Mouse (Mus musculus) spleen, adult 18-20 months (tissue): ENCODE results near the gene Dync1h1.

Experiments used
- DNase-seq, 2 experiments: peaks; one replicate each; pipeline ENCODE4 v3.0.0; 2022; ENCODE audit warnings: mixed read lengths in 2 of 2

The Dync1h1 gene

GRCm38 (mm10) chr12:110601241-110602218 is at the start of gene Dync1h1:
Dync1h1 (plus strand) TSS chr12:110601452.
- peak; percentile 89 to 96 for DNase-seq

GRCm38 (mm10) chr12:110552113-110552512 is 49.1 kb upstream of the Dync1h1 start:
- no peak for DNase-seq

- DNase-seq = no peak
Measured at GRCm38 (mm10) chr12:110553362-110553761, 47.9 kb upstream of the Dync1h1 start.

- no peak for DNase-seq
Measured at GRCm38 (mm10) chr12:110555536-110556240, 45.6 kb upstream of the Dync1h1 start.

- DNase-seq = no peak
Measured at GRCm38 (mm10) chr12:110556861-110557628, 44.2 kb upstream of the Dync1h1 start.

- DNase-seq = no peak
Measured at GRCm38 (mm10) chr12:110558175-110558574, 43.1 kb upstream of the Dync1h1 start.

- no peak for DNase-seq
Measured at GRCm38 (mm10) chr12:110563383-110563782, 37.9 kb upstream of the Dync1h1 start.

- no peak for DNase-seq
Measured at GRCm38 (mm10) chr12:110564848-110565247, 36.4 kb upstream of the Dync1h1 start.

GRCm38 (mm10) chr12:110566366-110566765 is 34.9 kb upstream of the Dync1h1 start:
- DNase-seq = no peak

- DNase-seq = no peak
Measured at GRCm38 (mm10) chr12:110571050-110571449, 30.2 kb upstream of the Dync1h1 start.

- DNase-seq = no peak
Measured at GRCm38 (mm10) chr12:110572351-110572750, 28.9 kb upstream of the Dync1h1 start.

- no peak for DNase-seq
Measured at GRCm38 (mm10) chr12:110573635-110574034, 27.6 kb upstream of the Dync1h1 start.

- DNase-seq = no peak
Measured at GRCm38 (mm10) chr12:110575926-110576325, 25.3 kb upstream of the Dync1h1 start.

- DNase-seq = no peak
Measured at GRCm38 (mm10) chr12:110578333-110578732, 22.9 kb upstream of the Dync1h1 start.

GRCm38 (mm10) chr12:110588622-110589021 is 12.6 kb upstream of the Dync1h1 start:
- no peak for DNase-seq

GRCm38 (mm10) chr12:110590804-110591259 is 10.4 kb upstream of the Dync1h1 start:
- no peak for DNase-seq

GRCm38 (mm10) chr12:110591260-110591883 is 9.9 kb upstream of the Dync1h1 start:
- peak; percentile 92 to 94 for DNase-seq

- DNase-seq = peak; percentile 35 to 66
Measured at GRCm38 (mm10) chr12:110598527-110598926, 2.7 kb upstream of the Dync1h1 start.

GRCm38 (mm10) chr12:110599791-110600190 is 1.5 kb upstream of the Dync1h1 start:
- DNase-seq = no peak

- no peak for DNase-seq
Measured at GRCm38 (mm10) chr12:110600225-110600991, 844 bp upstream of the Dync1h1 start.

- DNase-seq = peak in 1 of 2 experiments; percentile 35
Measured at GRCm38 (mm10) chr12:110606161-110606560, 4.9 kb downstream of the Dync1h1 start.
